Mouse (Mus musculus): ENCODE measurements around the gene N4bp1. TPM values are rescaled to one million over a fixed set of nuclear protein-coding genes. Genes with fewer than 3 reads are reported as not detected.

N4bp1 gene
- total RNA-seq, 2 experiments from 2014 or later, result 14.3 to 14.9 TPM

GRCm38 (mm10) chr8:86897726-86898419, 12.8 kb upstream of the N4bp1 start:
- DNase-seq, result no peak

- DNase-seq, result no peak
These were observed 10.3 kb upstream of the N4bp1 start for GRCm38 (mm10) chr8:86895390-86895789.

GRCm38 (mm10) chr8:86894194-86894761, 9.2 kb upstream of the N4bp1 start:
- DNase-seq, result no peak

GRCm38 (mm10) chr8:86893554-86893953, 8.5 kb upstream of the N4bp1 start:
- no peak for DNase-seq

- no peak for DNase-seq
These were observed 6.5 kb upstream of the N4bp1 start for GRCm38 (mm10) chr8:86891533-86891932.

GRCm38 (mm10) chr8:86888058-86888939, 3.2 kb upstream of the N4bp1 start:
- DNase-seq, result peak; percentile 47

GRCm38 (mm10) chr8:86884067-86884466, 991 bp downstream of the N4bp1 start:
- DNase-seq, result no peak

GRCm38 (mm10) chr8:86882568-86883478, 2.2 kb downstream of the N4bp1 start:
- DNase-seq, result no peak

GRCm38 (mm10) chr8:86881951-86882350, 3.1 kb downstream of the N4bp1 start:
- DNase-seq, result no peak

- no peak for DNase-seq
These were observed 3.9 kb downstream of the N4bp1 start for GRCm38 (mm10) chr8:86881068-86881609.

- peak; percentile 25 for DNase-seq
These were observed 8.2 kb downstream of the N4bp1 start for GRCm38 (mm10) chr8:86876831-86877230.

- DNase-seq, result no peak
These were observed 11.0 kb downstream of the N4bp1 start for GRCm38 (mm10) chr8:86874055-86874454.

- DNase-seq, result no peak
These were observed 11.9 kb downstream of the N4bp1 start for GRCm38 (mm10) chr8:86873151-86873550.

GRCm38 (mm10) chr8:86872097-86872815, 12.8 kb downstream of the N4bp1 start:
- no peak for DNase-seq

GRCm38 (mm10) chr8:86871421-86871820, 13.6 kb downstream of the N4bp1 start:
- no peak for DNase-seq

GRCm38 (mm10) chr8:86870771-86871170, 14.3 kb downstream of the N4bp1 start:
- no peak for DNase-seq

- DNase-seq, result no peak
These were observed 17.0 kb downstream of the N4bp1 start for GRCm38 (mm10) chr8:86868041-86868440.

- DNase-seq, result no peak
These were observed 20.3 kb downstream of the N4bp1 start for GRCm38 (mm10) chr8:86864764-86865163.

GRCm38 (mm10) chr8:86862837-86863236, 22.2 kb downstream of the N4bp1 start:
- no peak for DNase-seq

- no peak for DNase-seq
These were observed 22.8 kb downstream of the N4bp1 start for GRCm38 (mm10) chr8:86862155-86862816.
